Mouse (Mus musculus): Measurements from ENCODE around the gene Ubald1. TPM values are rescaled to one million over a fixed set of nuclear protein-coding genes. Genes with fewer than 3 reads are reported as not detected.

Ubald1 gene
- polyA plus RNA-seq (2015; fragmentation: Nextera tagmentation; extraction: Ambion mirVana), result 41.1 and 42.1 TPM in 2 replicates

DNA sequence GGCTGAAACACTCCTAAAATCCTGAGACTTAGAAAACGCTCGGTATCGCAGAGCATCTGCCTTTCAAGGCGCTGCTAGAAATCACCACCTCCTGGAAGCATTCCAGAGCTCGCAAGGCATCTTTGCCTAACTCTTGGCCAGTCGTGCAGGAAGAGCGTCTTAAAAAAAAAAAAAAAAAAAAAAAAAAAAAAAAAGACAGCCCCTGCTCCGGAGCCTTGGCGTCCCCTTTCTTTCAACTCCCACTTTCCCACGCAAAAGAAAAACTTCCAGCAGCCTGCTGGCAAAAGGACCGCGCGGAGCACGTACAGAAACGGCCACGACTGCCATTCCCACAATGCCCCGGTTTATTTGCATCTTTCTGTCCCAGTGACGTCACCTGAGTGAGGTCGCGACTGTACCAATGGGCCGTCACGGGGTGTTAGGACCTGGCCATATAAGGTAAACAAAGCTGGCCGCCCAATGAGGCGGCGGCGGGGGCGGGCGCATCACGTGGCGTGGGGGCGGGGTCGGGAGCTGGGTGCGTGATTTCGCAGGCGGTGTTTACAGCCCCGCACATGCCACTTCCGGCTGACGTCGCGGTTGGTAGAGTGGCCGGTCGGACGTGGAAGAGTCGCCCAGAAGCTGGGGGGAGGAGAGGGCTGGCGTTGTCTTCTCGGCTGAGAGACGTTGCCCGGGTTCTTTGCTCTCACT is at the start of gene Ubald1:
Gene Ubald1 (minus strand): TSS at position 180 of the 690 bp plus-strand sequence.
- Histone ChIP-seq H3K36me3 (peaks cover 15% of the 10 kb centered on the region), H3K4me2 (replicated peaks) (peak within 1 kb of the TSS; percentile 85), H3K9ac (peak within 1 kb of the TSS; percentile 89), H3K9me3 (no peaks in the 10 kb centered on the region), H3K4me3 (peak within 1 kb of the TSS; percentile 81), H3K27ac (peak within 1 kb of the TSS; percentile 99), H3K4me1 (peaks cover 37% of the 10 kb centered on the region), H3K27me3 (no peaks in the 10 kb centered on the region)
- WGBS, result 0% methylated on average over 48 of the region's 48 CpGs
- ATAC-seq (ENCODE audit: low FRiP score, low read depth), result peak; percentile 91

DNA sequence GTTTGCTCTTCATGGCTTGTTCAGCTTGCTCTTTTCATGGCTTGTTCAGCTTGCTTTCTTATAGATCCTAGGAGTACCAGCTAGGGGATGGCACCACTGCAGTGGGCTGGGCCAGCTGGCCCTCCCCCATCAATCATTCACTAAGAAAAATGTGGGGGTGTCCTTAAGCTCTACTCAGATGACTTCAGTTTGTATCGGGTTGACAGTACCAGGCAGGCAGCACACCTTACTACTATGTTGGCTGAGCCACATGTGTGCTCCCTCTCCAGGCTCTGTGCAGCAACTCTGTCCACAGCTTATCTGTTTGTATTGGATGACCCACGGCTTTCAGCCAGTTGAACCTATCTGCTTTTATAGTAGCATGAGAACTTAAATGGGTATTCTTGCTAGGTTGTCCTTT is 48.4 kb upstream of the Ubald1 start:
- no peak for ATAC-seq (ENCODE audit: low FRiP score, low read depth)

DNA sequence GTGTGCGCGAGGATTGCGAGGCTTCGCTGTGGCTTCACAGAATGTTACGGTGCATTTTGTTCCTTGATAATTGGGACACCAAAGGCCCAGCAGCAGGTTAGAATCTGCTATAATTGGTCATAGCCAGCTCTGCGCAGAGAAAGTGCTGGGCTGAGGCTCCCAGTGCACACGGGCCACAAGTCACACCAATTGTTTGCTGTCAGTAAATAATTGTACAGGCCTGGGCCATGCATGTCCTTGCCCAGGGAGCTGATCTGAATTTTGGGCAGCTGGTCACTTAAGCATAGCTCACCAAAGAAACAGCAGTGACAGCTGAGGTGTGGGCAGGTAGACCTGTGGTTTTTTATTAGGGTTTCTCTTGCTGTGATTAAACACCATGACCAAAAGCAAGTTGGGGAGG is 47.9 kb upstream of the Ubald1 start:
- Histone ChIP-seq H3K36me3 (peaks cover 99% of the 10 kb centered on the region), H3K4me2 (replicated peaks) (no peak overlapping the region), H3K4me3 (no peak overlapping the region), H3K4me1 (no peaks in the 10 kb centered on the region), H3K9ac (no peak overlapping the region), H3K9me3 (no peaks in the 10 kb centered on the region), H3K27ac (no peak overlapping the region), H3K27me3 (no peaks in the 10 kb centered on the region)
- no peak for ATAC-seq (ENCODE audit: low FRiP score, low read depth)
- WGBS, result 96% methylated on average over 7 of the region's 7 CpGs

More for the DNA sequence above, 48.4 kb upstream of the Ubald1 start:
- Histone ChIP-seq H3K9me3 (no peaks in the 10 kb centered on the region), H3K27me3 (no peaks in the 10 kb centered on the region), H3K4me2 (replicated peaks) (no peak overlapping the region), H3K4me1 (no peaks in the 10 kb centered on the region), H3K36me3 (peaks cover 99% of the 10 kb centered on the region), H3K9ac (no peak overlapping the region), H3K27ac (no peak overlapping the region), H3K4me3 (no peak overlapping the region)
- WGBS, result 95% methylated on average over 2 of the region's 2 CpGs

DNA sequence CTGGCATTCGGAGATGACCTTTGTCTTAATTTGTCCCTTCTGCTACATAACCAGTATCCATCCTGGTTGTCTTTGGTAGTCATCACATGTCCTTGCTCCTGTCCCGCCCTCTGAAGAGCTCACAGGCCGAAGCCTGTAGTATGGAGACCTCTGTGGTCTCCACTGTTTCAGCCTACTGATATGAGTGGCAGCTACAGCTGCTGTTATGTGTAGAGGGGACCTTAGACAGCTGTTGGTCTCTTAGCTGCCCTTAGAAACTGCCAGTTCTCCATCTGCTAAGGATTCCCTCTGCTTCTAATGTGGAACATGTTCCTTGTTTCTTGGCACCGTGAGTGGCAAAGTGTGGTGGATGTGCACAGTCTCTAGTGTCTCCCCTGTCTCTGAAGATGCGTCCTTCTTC is 43.9 kb upstream of the Ubald1 start:
- Histone ChIP-seq H3K9me3 (no peaks in the 10 kb centered on the region), H3K4me3 (no peak overlapping the region), H3K27me3 (no peaks in the 10 kb centered on the region), H3K27ac (no peak overlapping the region), H3K36me3 (peaks cover 87% of the 10 kb centered on the region), H3K4me1 (no peaks in the 10 kb centered on the region), H3K9ac (no peak overlapping the region), H3K4me2 (replicated peaks) (no peak overlapping the region)
- 0 out of 2 replicates have a peak, but pooled peaks have one; percentile 24 for ATAC-seq (ENCODE audit: low FRiP score, low read depth)
- 88% methylated on average over 5 of the region's 5 CpGs for WGBS

DNA sequence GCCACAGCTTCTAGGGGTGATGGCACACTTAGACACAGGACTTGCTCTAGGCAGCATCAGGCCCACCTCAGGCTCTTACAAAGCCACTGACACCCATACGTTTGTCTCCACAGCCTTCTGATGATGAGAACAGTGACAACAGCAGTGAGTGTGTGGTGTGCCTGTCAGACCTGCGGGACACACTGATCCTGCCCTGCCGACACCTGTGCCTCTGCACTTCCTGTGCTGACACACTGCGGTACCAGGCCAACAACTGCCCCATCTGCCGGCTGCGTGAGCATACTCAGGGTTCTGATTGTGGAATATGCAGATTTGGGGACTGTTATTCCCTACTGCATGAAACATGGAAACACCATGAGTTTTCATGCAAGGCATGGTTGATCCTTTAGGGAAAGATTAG is 42.4 kb upstream of the Ubald1 start:
- H3K27me3 ChIP-seq, result no peaks in the 10 kb centered on the region
- ATAC-seq (ENCODE audit: low FRiP score, low read depth), result no peak
- no peak overlapping the region for H3K9ac ChIP-seq
- no peaks in the 10 kb centered on the region for H3K4me1 ChIP-seq
- H3K36me3 ChIP-seq, result peaks cover 79% of the 10 kb centered on the region
- no peak overlapping the region for H3K4me2 ChIP-seq (replicated peaks)
- no peak overlapping the region for H3K27ac ChIP-seq
- H3K9me3 ChIP-seq, result no peaks in the 10 kb centered on the region
- no peak overlapping the region for H3K4me3 ChIP-seq
- 88% methylated on average over 6 of the region's 6 CpGs for WGBS

DNA sequence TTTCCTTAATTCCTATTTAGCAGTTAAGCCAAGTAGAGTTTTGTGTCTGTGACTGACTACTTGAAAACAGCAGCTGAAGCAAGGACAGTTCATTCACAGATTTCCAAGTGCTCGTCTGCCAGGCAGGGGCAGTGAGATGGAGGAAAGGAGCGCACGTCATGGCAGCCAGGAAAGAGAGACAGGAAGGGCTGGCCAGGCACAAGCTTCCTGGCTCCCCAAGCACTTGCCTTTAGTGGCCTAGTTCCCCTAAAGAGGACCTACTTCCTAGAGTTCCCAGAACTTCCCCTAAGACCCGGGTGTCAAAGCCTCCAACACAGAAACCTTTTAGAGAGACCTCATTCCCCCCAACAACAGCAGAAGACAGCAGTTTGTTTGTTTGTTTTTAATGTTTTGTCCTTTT is 40.4 kb upstream of the Ubald1 start:
- Histone ChIP-seq H3K4me1 (no peaks in the 10 kb centered on the region), H3K36me3 (peaks cover 78% of the 10 kb centered on the region), H3K4me2 (replicated peaks) (no peak overlapping the region), H3K9ac (no peak overlapping the region), H3K27ac (no peak overlapping the region), H3K4me3 (no peak overlapping the region), H3K27me3 (no peaks in the 10 kb centered on the region), H3K9me3 (no peaks in the 10 kb centered on the region)
- no peak for ATAC-seq (ENCODE audit: low FRiP score, low read depth)
- 80% methylated on average over 4 of the region's 4 CpGs for WGBS

DNA sequence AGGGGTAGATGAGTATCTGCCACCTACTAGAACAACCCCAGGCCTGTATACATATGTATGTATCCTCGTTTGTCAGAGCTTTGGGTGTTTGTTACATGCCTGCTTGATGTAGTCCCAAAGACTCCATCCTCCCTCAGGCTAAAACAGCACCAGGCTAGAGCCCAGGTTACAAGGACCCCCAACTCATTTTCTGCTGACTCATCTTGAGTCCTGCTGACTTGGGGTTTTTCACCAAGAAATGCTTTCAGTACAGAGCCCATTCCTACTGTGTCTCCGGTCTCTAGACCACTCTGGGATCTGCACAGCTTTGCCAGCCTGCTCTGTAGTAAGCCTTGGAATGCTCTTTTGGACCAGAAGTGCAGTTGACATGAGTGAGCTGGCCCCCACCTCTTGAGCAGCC is 36.5 kb upstream of the Ubald1 start:
- Histone ChIP-seq H3K36me3 (peaks cover 73% of the 10 kb centered on the region), H3K4me1 (peaks cover 10% of the 10 kb centered on the region; the same call in 1 of the 2 replicates), H3K27ac (no peak overlapping the region), H3K9me3 (no peaks in the 10 kb centered on the region), H3K4me2 (replicated peaks) (no peak overlapping the region), H3K4me3 (no peak overlapping the region), H3K9ac (no peak overlapping the region), H3K27me3 (no peaks in the 10 kb centered on the region)
- no peak for ATAC-seq (ENCODE audit: low FRiP score, low read depth)
- 91% methylated on average over 2 of the region's 2 CpGs for WGBS

DNA sequence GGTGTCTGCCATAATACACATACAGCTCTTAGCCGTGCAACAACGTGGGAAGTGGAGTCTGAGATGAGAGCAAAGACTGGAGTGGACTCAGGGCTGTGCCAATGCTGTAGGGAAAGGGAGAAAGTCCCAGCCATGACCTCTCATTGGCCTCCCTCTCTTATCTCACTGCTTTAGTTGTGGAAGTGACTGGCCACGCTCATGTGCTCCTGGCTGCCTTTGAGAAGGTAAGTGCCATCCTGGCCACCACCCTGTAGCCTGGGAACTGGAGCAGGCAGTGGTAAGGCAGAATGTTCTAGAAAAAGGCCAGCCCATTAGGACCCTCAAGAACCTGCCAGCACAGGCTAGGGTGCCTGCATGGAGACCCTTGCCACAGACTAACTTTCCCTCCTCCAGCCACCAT is 35.8 kb upstream of the Ubald1 start:
- Histone ChIP-seq H3K27ac (no peak overlapping the region), H3K36me3 (peaks cover 77% of the 10 kb centered on the region)
- WGBS, result 89% methylated on average over 3 of the region's 3 CpGs

DNA sequence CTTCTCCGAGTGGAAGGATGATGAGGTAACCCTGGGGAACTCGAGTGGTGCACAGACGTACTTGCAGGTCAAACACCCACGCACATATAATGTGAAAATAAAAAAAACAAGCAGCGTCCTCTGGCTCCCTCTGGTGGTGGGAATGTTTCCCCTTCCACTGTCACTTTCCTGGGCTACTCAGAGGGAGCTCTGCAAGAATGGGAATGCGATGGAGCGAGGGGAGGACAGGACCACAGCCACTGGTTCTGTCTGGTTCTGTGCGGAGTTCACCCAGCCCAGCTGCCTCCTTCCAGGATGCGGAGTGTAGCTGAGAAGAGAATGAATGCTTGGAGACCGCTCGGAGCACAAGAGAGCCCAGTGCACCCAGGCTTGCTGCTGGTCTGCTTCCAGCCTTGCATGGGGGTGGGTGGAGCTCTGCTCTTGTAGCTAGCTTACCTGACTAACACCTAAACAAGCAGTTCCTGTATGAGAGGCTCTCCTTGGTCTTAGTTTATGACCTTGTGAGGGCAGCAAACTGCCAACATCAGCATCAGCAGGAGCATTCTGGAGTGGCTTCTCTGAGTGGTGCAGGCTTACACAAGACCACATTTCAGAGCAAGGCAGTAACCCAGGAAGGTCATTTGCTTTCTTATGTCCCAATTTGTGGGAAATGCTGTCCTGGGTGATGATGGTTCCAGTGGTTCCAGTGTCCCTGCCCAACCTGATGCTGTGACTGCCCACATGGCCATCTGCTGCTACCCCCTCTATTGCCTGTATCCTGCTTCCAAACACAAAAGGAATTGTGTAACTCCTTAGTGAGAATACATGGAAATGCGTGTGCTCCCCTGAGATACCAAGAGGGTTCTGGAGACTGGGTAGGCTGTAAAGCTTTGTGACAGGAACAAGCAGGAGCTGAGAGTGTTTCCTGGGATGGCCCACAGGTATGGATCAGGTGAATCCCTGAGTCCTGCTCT is 33.9 kb upstream of the Ubald1 start:
- Histone ChIP-seq H3K27me3 (no peaks in the 10 kb centered on the region), H3K9ac (no peak overlapping the region), H3K27ac (peak overlapping the region; percentile 56; the same call in 1 of the 2 replicates), H3K4me1 (peaks cover 10% of the 10 kb centered on the region; the same call in 1 of the 2 replicates), H3K4me2 (replicated peaks) (no peak overlapping the region), H3K36me3 (peaks cover 85% of the 10 kb centered on the region), H3K4me3 (no peak overlapping the region), H3K9me3 (no peaks in the 10 kb centered on the region)
- peak; percentile 73 for ATAC-seq (ENCODE audit: low FRiP score, low read depth)
- WGBS, result 34% methylated on average over 12 of the region's 12 CpGs

More for the DNA sequence above, 35.8 kb upstream of the Ubald1 start:
- no peak overlapping the region for H3K4me2 ChIP-seq (replicated peaks)
- no peak for ATAC-seq (ENCODE audit: low FRiP score, low read depth)
- peaks cover 10% of the 10 kb centered on the region; the same call in 1 of the 2 replicates for H3K4me1 ChIP-seq
- H3K9me3 ChIP-seq, result no peaks in the 10 kb centered on the region
- no peaks in the 10 kb centered on the region for H3K27me3 ChIP-seq
- no peak overlapping the region for H3K4me3 ChIP-seq
- no peak overlapping the region for H3K9ac ChIP-seq

DNA sequence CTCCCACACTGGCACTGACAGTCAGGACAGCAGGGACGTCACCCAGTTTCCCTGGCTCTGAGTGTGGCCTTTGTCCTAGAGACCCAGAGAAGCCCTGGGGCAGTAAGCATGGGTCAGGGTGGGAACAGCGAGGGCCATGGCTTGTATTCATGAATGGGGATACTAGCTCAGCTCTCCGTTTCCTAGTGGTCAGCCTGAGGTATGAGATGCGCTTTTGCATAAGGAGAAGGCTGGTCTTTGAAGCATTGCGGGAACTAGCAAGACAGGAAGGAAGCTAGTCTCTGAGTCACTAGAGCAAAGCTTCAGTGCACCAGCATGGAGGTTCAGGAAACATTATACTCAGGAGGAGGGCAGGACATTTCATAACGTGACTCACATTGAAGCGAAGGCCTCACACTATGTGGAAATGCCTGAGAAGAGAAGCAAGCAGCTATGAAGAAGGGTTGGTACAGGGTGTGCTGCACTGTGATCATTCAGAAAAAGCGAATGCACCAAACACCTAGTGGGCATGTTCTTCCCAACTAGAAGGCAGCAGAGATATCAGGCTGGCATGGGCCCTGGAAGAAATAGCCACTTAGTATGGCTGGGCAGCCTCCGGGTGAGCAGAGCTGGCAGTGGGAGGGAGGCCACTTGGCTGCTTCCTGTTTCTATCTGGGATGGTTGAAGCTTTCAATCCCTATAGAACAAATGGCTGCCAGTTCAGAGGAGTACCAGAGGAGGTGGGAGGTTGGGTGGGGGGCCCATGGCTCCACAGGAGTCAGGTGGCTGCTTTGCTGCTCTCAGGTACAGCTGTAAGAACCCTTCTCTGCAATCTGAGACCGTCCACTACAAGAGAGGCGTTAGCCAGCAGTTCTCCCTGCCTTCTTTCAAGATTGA is 33.0 kb upstream of the Ubald1 start:
- Histone ChIP-seq H3K27me3 (no peaks in the 10 kb centered on the region), H3K36me3 (peaks cover 86% of the 10 kb centered on the region), H3K9ac (no peak overlapping the region; the same call in 1 of the 2 replicates)

DNA sequence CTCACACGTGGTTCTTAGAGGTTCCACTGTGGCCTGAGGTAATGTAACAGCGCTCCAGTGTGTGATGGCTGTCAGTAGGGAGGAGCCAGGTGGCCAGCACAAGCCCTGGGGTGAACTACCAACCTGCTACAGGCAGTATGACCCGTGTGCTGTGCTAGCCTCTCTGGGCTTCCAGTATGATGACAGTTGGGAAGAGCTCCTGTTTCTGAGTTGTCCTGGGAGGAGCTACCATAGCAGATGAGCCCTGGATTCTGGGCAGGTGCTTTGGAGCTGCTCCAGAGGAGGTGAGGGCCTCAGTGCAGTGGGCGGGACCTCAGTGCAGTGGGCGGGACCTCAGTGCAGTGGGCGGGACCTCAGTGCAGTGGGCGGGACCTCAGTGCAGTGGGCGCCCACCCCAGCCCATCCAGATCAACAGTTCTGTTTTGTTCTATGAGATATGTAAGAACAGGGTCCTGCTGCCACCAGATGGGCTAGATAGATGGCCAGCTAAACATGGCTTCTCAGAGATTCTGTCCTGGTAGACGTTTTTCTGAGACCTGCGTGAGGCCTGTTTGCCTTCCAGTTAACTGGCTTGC is 32.0 kb upstream of the Ubald1 start:
- Histone ChIP-seq H3K36me3 (peaks cover 92% of the 10 kb centered on the region), H3K4me2 (replicated peaks) (no peak overlapping the region), H3K4me3 (no peak overlapping the region), H3K27me3 (no peaks in the 10 kb centered on the region), H3K27ac (no peak overlapping the region), H3K9ac (no peak overlapping the region), H3K4me1 (peaks cover 10% of the 10 kb centered on the region; the same call in 1 of the 2 replicates), H3K9me3 (no peaks in the 10 kb centered on the region)
- WGBS, result 77% methylated on average over 10 of the region's 10 CpGs
- no peak for ATAC-seq (ENCODE audit: low FRiP score, low read depth)

More for the DNA sequence above, 33.0 kb upstream of the Ubald1 start:
- 0 out of 2 replicates have a peak overlapping the region, but pooled peaks have one; percentile 3 for H3K4me2 ChIP-seq (replicated peaks)
- 76% methylated on average over 11 of the region's 11 CpGs for WGBS
- H3K27ac ChIP-seq, result peak overlapping the region; percentile 56
- ATAC-seq (ENCODE audit: low FRiP score, low read depth), result no peak
- H3K4me1 ChIP-seq, result peaks cover 10% of the 10 kb centered on the region; the same call in 1 of the 2 replicates
- H3K4me3 ChIP-seq, result no peak overlapping the region
- no peaks in the 10 kb centered on the region for H3K9me3 ChIP-seq
